Mouse (Mus musculus): ENCODE data around the gene Nod1. TPM values are rescaled to one million over a fixed set of nuclear protein-coding genes. Genes with fewer than 3 reads are reported as not detected.
A peak's percentile ranks its signal among the peaks of the same experiment; 100 is the strongest.

Gene Nod1
- polyA plus RNA-seq, 1 experiment, result 9.4 TPM

- Histone ChIP-seq H3K9ac (ENCODE audit: low read depth, poor library complexity, severe bottlenecking) (no peak overlapping the region), H3K27ac (ENCODE audit: insufficient read depth, low read length) (no peak overlapping the region), H3K4me3 (ENCODE audit: low read depth, low read length) (no peak overlapping the region), H3K9me3 (replicated peaks; ENCODE audit: control insufficient read depth, insufficient read depth, low read length, poor library complexity, severe bottlenecking) (no peaks in the 10 kb centered on the region), H3K27me3 (ENCODE audit: control insufficient read depth, insufficient read depth, low read length, poor library complexity, severe bottlenecking) (no peaks in the 10 kb centered on the region), H3K4me1 (ENCODE audit: control insufficient read depth, insufficient read depth, low read length) (no peaks in the 10 kb centered on the region), H3K36me3 (ENCODE audit: control insufficient read depth, insufficient read depth, low read length, poor library complexity, severe bottlenecking) (peaks cover 29% of the 10 kb centered on the region)
- TF ChIP-seq CTCF (IDR thresholded peaks at IDR 0.05; ENCODE audit: low read depth, low read length) (no peak), POLR2A (IDR thresholded peaks at IDR 0.05; ENCODE audit: insufficient read depth, low read length) (no peak), EP300 (IDR thresholded peaks at IDR 0.05; ENCODE audit: insufficient read depth, low read depth, low read length) (no peak)
Observed at GRCm38 (mm10) chr6:54988141-54988540, 15.7 kb upstream of the Nod1 start.

GRCm38 (mm10) chr6:54984096-54984495 lies 11.7 kb upstream of the Nod1 start:
- Histone ChIP-seq H3K27me3 (ENCODE audit: control insufficient read depth, insufficient read depth, low read length, poor library complexity, severe bottlenecking) (no peaks in the 10 kb centered on the region), H3K36me3 (ENCODE audit: control insufficient read depth, insufficient read depth, low read length, poor library complexity, severe bottlenecking) (peaks cover 24% of the 10 kb centered on the region), H3K27ac (ENCODE audit: insufficient read depth, low read length) (no peak overlapping the region), H3K4me1 (ENCODE audit: control insufficient read depth, insufficient read depth, low read length) (no peaks in the 10 kb centered on the region), H3K9ac (ENCODE audit: low read depth, poor library complexity, severe bottlenecking) (no peak overlapping the region), H3K4me3 (ENCODE audit: low read depth, low read length) (no peak overlapping the region), H3K9me3 (replicated peaks; ENCODE audit: control insufficient read depth, insufficient read depth, low read length, poor library complexity, severe bottlenecking) (no peaks in the 10 kb centered on the region; the same call in 1 of the 2 replicates)
- no peak for TF ChIP-seq POLR2A (IDR thresholded peaks at IDR 0.05; ENCODE audit: insufficient read depth, low read length)
- TF ChIP-seq CTCF (IDR thresholded peaks at IDR 0.05; ENCODE audit: low read depth, low read length), result no peak
- no peak for TF ChIP-seq EP300 (IDR thresholded peaks at IDR 0.05; ENCODE audit: insufficient read depth, low read depth, low read length)

DNA sequence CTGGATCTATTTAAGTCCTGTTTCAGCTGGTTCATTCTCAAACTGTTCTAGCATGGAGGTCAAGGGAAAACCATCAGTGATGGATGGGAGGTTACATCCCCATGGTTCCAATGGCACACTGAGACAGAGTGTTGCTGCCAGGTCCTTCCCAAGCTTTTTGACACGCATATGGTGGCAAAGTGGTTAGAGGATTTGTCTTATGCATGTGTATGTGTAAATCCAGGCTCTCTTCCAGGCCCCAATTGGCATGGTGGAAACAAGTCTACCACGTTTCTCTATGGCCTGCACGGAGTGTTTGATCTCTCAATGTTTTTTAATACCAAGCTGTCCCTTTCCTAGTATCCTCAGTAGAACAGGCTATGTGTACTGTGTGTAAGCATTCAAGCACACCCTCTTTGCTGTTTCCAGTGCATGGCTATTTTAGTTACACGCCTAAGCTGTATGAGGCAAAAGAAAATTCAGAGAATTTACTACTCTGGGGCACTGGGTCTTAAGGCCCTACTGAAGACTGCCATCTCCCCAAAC lies 11.2 kb upstream of the Nod1 start:
- TF ChIP-seq EP300 (IDR thresholded peaks at IDR 0.05; ENCODE audit: insufficient read depth, low read depth, low read length), result no peak
- no peak for TF ChIP-seq CTCF (IDR thresholded peaks at IDR 0.05; ENCODE audit: low read depth, low read length)
- no peak for TF ChIP-seq POLR2A (IDR thresholded peaks at IDR 0.05; ENCODE audit: insufficient read depth, low read length)
- no peak overlapping the region for H3K9ac ChIP-seq (ENCODE audit: low read depth, poor library complexity, severe bottlenecking)
- no peaks in the 10 kb centered on the region; the same call in 1 of the 2 replicates for H3K9me3 ChIP-seq (replicated peaks; ENCODE audit: control insufficient read depth, insufficient read depth, low read length, poor library complexity, severe bottlenecking)
- H3K27ac ChIP-seq (ENCODE audit: insufficient read depth, low read length), result no peak overlapping the region
- H3K4me3 ChIP-seq (ENCODE audit: low read depth, low read length), result no peak overlapping the region
- H3K36me3 ChIP-seq (ENCODE audit: control insufficient read depth, insufficient read depth, low read length, poor library complexity, severe bottlenecking), result peaks cover 24% of the 10 kb centered on the region
- H3K27me3 ChIP-seq (ENCODE audit: control insufficient read depth, insufficient read depth, low read length, poor library complexity, severe bottlenecking), result no peaks in the 10 kb centered on the region
- no peaks in the 10 kb centered on the region for H3K4me1 ChIP-seq (ENCODE audit: control insufficient read depth, insufficient read depth, low read length)

DNA sequence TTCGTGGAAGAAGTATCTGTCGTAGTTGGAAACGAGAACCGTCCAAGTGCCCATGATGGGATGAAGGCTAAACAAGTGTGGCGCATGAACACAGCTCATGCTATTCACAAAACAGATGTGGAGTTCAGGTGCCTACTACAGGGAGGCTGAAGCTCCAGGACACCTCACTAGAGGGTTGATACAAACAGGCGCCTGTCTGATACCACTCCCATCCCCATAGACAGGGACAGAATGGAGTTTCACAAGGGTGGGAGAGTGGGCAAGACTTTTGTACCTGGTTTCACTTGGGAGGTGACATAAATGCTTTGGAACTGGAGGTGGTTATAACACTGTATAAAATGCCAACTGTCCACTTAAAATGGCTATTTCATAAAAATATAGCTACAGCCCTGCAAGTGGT lies 7.0 kb upstream of the Nod1 start:
- H3K27ac ChIP-seq (ENCODE audit: insufficient read depth, low read length), result no peak overlapping the region
- no peak overlapping the region for H3K9ac ChIP-seq (ENCODE audit: low read depth, poor library complexity, severe bottlenecking)
- no peaks in the 10 kb centered on the region; the same call in 1 of the 2 replicates for H3K9me3 ChIP-seq (replicated peaks; ENCODE audit: control insufficient read depth, insufficient read depth, low read length, poor library complexity, severe bottlenecking)
- H3K27me3 ChIP-seq (ENCODE audit: control insufficient read depth, insufficient read depth, low read length, poor library complexity, severe bottlenecking), result no peaks in the 10 kb centered on the region
- no peak for TF ChIP-seq EP300 (IDR thresholded peaks at IDR 0.05; ENCODE audit: insufficient read depth, low read depth, low read length)
- no peak for TF ChIP-seq CTCF (IDR thresholded peaks at IDR 0.05; ENCODE audit: low read depth, low read length)
- no peak for TF ChIP-seq POLR2A (IDR thresholded peaks at IDR 0.05; ENCODE audit: insufficient read depth, low read length)
- no peaks in the 10 kb centered on the region for H3K4me1 ChIP-seq (ENCODE audit: control insufficient read depth, insufficient read depth, low read length)
- no peak overlapping the region for H3K4me3 ChIP-seq (ENCODE audit: low read depth, low read length)
- H3K36me3 ChIP-seq (ENCODE audit: control insufficient read depth, insufficient read depth, low read length, poor library complexity, severe bottlenecking), result peaks cover 2% of the 10 kb centered on the region; the same call in 1 of the 2 replicates

DNA sequence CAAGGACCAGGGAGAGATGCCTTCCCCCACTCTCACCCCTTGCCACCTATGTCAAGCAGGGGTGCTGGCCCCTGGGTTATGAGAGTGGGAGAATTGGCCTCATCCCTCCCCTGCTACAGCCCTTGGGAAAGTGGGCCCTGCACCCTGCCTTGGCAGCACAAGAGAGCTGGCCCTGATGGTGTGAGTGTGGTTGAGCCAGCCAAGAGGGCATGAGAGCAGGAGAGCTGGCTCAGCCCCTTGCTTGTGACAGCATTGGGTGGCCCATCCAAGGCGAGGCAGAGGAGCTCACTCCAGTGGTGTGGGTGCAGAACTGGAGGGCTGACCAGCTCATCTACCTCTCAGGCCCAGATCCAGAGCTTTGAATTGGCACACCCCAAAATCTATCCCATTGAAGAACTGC lies 3.2 kb upstream of the Nod1 start:
- TF ChIP-seq CTCF (IDR thresholded peaks at IDR 0.05; ENCODE audit: low read depth, low read length) (no peak), POLR2A (IDR thresholded peaks at IDR 0.05; ENCODE audit: insufficient read depth, low read length) (no peak), EP300 (IDR thresholded peaks at IDR 0.05; ENCODE audit: insufficient read depth, low read depth, low read length) (no peak)
- no peaks in the 10 kb centered on the region for H3K36me3 ChIP-seq (ENCODE audit: control insufficient read depth, insufficient read depth, low read length, poor library complexity, severe bottlenecking)
- no peak overlapping the region for H3K27ac ChIP-seq (ENCODE audit: insufficient read depth, low read length)
- H3K9ac ChIP-seq (ENCODE audit: low read depth, poor library complexity, severe bottlenecking), result no peak overlapping the region
- no peaks in the 10 kb centered on the region for H3K9me3 ChIP-seq (replicated peaks; ENCODE audit: control insufficient read depth, insufficient read depth, low read length, poor library complexity, severe bottlenecking)
- H3K27me3 ChIP-seq (ENCODE audit: control insufficient read depth, insufficient read depth, low read length, poor library complexity, severe bottlenecking), result no peaks in the 10 kb centered on the region
- H3K4me1 ChIP-seq (ENCODE audit: control insufficient read depth, insufficient read depth, low read length), result peaks cover 2% of the 10 kb centered on the region
- H3K4me3 ChIP-seq (ENCODE audit: low read depth, low read length), result no peak overlapping the region

DNA sequence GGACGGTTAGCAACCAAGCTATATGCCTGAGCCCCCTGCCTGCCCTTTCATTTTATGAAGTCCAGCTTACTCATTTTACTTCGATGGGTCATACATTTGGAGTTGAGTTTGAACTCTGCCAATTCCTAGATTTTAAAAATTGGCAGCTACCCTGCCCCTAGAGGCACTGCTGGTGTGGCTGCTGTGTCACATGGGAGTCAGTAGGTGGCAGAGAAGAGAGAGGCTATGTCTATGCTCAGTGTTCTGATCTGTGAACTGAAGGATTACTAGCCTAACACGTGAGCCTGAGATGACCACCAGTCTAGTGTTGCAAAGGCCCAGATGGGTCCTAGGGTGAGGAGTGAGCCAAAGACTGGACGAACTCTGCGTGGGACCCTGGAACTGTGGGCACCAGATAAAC lies 2.1 kb upstream of the Nod1 start:
- Histone ChIP-seq H3K9ac (ENCODE audit: low read depth, poor library complexity, severe bottlenecking) (no peak overlapping the region), H3K9me3 (replicated peaks; ENCODE audit: control insufficient read depth, insufficient read depth, low read length, poor library complexity, severe bottlenecking) (no peaks in the 10 kb centered on the region), H3K27me3 (ENCODE audit: control insufficient read depth, insufficient read depth, low read length, poor library complexity, severe bottlenecking) (no peaks in the 10 kb centered on the region), H3K27ac (ENCODE audit: insufficient read depth, low read length) (no peak overlapping the region), H3K4me1 (ENCODE audit: control insufficient read depth, insufficient read depth, low read length) (peaks cover 2% of the 10 kb centered on the region), H3K36me3 (ENCODE audit: control insufficient read depth, insufficient read depth, low read length, poor library complexity, severe bottlenecking) (no peaks in the 10 kb centered on the region), H3K4me3 (ENCODE audit: low read depth, low read length) (no peak overlapping the region)
- no peak for TF ChIP-seq EP300 (IDR thresholded peaks at IDR 0.05; ENCODE audit: insufficient read depth, low read depth, low read length)
- TF ChIP-seq POLR2A (IDR thresholded peaks at IDR 0.05; ENCODE audit: insufficient read depth, low read length), result no peak
- peak; percentile 53 for TF ChIP-seq CTCF (IDR thresholded peaks at IDR 0.05; ENCODE audit: low read depth, low read length)
